Mouse (Mus musculus): ENCODE data around the gene Triap1.
"Not testable (repeated sequence)": the region's sequence is repeated elsewhere in the genome, so short reads cannot be mapped to it uniquely, and the experiment has no call there.

The Triap1 gene

DNA sequence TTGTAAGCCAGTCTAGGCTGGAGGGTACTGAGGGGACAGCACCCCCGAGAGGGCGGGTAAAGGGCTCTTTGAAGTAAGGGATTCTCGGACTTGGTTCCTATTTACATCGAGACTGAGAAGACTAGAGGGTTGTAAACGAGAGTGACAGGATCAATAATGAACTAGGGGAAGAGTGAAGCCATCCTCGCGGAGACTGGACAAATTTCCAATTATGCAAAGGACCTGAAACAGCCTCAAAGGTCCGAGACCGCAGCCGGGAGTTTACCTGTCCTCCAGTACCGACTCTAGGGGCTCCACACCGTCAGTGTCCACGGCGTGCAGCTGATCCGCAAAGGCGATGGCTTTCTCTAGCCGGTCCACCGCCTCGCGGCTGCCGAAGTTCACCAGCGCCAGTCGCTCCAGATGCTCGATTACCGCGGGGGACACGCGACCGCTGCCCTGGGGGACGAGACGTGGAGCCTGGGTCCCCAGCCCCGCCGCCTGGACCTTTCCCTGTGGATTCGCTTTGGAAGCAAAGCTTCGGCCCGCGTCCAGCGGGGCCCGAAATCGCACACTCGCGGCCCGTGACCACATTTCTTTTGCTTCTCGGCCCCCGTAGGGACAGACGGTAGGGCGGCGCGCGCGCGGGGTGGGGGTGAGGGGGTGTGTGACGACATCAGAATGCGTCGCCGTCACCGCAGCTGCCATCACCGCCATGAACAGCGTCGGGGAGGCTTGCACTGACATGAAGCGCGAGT lies at the start of gene Triap1, which contains the start of gene Gatc:
Gene Triap1, plus strand, starts transcription at position 649 of the 737 bp plus-strand sequence.
Gene Gatc, minus strand, starts transcription at position 602 of the 737 bp plus-strand sequence.
- DNase-seq (ENCODE audit: low read depth, low spot score): no peak

- no peak for DNase-seq (ENCODE audit: low read depth, low spot score)
Measured at GRCm38 (mm10) chr5:115294173-115294572, 46.9 kb upstream of the Triap1 start.

DNA sequence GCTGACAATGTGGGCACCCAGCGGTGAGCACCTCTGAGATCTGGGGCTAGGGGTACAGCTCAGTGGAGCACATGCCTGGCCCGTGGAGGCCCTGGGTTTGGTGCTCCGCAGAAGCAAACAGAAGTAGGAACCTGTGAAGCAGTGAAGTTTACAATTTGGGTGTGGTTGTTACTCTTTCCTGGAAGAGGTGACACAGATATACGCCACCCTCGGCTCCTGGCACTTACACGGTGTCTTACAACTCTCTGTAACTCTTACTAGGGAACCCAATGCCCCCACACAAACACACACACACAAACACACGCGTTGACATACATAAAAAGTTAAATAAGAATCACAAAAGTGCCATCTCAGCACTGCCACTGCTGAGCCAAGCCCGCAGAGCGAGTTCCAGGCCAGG lies 44.7 kb upstream of the Triap1 start:
- no peak for DNase-seq (ENCODE audit: low read depth, low spot score)

DNA sequence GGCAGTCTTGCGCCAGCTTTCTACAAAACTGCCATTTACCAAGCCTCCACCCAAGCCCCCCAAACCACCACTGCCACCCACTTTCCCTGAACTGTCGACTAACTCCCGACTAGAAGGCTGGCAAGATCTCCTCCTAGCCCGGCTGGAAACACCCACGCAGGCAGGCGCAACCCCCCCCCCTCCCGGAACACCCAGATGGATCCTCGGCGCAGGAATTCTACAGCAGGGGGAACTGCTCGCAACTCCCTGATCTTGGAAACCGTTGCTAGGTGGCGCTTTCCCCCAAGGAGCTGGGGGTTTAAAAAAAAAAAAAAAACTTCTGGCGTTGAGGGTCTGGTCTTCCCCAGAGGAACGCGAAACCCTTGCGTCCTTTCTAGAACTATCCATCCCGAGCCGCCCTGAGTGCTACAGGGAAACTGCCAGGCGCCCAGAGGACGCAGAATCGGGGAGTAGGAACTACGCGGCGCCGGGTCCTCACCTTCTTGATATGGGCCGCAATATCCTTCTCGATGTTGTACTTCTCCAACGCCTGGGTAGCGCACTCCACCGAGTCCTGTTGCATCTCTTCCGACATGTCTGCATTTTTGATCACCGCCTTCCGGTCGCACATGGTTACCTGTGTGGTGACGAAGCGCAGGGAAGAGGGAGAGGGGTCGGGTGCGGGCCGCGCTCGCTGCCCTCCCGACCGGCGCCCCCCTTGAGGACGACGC lies 40.8 kb upstream of the Triap1 start:
- no peak for DNase-seq (ENCODE audit: low read depth, low spot score)

DNA sequence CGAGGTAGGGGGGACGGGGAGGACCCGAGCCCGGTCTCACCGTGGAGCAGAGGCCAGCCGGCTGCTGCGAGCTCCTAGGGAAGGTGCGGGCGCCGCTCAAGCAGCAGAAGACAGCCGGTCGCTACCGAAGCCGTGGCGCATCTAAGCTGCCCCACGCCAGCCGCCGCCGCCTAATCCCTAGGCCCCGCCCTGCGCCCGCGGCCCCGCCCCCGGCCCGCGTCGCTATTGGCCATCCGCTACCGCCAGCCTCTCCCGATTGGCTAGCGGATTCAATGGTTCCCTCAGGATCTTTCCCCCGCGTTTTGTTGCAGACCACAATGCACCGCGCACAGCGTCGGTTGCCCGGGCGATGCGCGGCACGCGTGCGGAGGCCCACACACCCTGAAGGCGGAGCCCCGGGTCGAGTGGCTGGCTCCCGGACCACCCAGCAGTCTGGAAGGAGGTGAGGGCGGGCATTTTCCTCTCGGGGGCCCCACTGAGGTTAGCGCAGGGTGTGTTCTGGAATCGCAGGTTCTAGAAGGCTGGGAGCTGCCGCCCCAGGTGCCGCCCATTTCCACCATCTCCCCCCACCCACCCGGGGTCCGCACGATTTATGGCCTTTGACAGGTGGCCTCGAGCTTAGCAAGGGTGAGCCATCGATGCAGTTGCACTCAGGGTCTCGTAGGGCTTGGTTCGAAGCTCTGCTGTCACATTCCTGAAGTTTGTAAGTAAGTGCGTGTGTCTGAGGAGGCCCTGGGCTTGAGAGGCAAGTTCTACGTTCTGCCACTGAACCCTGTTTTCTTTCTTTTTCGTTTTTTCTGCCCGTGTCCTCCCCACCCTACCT lies 40.0 kb upstream of the Triap1 start, which contains the start of gene Dynll1:
Gene Dynll1, minus strand, starts transcription at position 208 of the 823 bp plus-strand sequence.
- peak; percentile 93 for DNase-seq (ENCODE audit: low read depth, low spot score)

- DNase-seq (ENCODE audit: low read depth, low spot score): no peak
Measured at GRCm38 (mm10) chr5:115301615-115302014, 39.4 kb upstream of the Triap1 start.

DNA sequence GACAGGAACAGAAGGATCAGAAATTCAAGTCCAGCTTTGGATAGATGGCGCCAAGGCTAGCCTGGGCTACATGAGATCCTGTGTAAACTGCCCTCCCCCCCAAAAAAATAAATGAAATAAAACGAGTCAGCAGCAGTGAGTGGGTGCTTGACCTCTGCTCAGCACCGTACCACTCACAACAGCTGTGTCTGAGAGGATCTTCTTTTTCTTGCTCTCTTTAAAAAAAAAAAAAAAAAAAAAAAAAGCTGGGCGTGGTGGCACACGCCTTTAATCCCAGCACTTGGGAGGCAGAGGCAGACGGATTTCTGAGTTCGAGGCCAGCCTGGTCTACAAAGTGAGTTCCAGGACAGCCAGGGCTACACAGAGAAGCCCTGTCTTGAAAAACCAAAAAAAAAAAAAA lies 38.8 kb upstream of the Triap1 start:
- DNase-seq (ENCODE audit: low read depth, low spot score): not testable (repeated sequence)

DNA sequence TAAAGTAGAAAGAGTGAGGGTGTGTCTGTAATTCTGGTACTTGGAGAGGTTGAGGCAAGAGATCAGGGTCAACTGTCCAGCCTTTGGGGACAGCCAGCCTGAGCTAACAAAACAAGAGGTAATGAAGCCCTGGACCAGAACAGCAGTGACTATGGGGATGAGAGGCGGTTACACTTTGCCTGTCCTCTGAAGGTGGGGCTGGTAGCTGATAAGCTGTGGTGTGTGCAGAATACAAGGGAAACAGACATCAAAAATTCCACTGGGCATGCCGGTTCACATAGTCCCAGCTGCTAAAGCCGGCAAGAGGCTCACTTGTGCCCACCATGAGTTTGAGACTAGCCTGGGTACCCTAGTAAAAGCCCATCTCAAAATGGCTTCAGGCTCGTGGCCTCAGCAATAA lies 28.7 kb upstream of the Triap1 start:
- DNase-seq (ENCODE audit: low read depth, low spot score): no peak

DNA sequence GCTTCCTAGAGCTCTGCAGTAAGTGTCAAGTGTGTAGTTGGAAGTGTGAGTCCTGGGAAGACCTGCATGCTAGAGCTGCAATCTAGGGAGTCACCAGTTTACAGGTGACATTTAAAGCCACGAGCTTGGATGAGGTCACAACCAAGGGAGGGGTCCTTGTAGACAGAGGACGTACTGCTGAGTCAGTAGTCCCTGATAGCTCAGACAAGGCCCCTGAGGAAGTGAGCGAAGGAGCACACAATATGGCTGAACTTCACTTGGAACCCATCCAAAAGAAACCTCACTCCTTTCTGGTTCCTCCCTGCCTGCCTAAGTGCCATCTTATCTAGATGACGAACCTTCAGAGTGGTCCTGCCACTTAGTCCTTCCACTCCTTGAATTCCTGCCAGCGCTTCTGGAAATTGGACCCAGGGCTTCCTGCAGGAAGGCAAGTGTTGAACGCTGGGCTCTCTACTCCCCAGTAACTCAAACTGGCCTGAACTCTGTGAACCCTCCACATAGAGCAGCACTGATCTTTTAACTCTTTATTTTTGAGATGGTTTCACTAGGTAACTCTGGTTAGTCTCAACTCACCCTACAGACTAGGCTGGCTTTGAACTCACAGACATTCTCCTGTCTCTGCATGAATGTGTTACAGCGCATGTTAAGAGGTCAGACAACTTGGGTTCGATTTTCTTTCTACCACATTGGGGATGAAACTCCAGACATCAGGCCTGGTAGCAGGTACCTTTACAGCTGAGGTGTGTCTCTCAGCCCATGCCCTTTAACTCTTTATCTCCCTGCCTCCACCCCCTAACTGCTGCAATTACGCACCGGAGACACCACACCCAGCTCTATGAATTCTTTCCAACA lies 28.0 kb upstream of the Triap1 start:
- no peak for DNase-seq (ENCODE audit: low read depth, low spot score)

DNA sequence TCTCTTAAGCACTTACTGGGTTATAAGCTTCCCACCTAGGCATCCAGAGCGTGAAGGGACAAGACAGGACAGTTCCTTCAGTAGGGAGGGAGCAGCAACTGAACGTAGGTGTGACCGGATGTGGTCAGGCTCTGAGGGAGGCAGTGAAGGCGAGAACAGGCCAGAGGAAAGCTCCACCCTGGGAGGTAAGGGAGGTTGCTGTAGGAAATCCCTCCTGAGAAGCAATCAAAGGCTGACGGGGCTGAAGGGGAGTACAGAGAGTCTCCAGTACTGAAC lies 27.4 kb upstream of the Triap1 start:
- DNase-seq (ENCODE audit: low read depth, low spot score): no peak

GRCm38 (mm10) chr5:115316968-115317644 lies 23.9 kb upstream of the Triap1 start:
- no peak for DNase-seq (ENCODE audit: low read depth, low spot score)

DNA sequence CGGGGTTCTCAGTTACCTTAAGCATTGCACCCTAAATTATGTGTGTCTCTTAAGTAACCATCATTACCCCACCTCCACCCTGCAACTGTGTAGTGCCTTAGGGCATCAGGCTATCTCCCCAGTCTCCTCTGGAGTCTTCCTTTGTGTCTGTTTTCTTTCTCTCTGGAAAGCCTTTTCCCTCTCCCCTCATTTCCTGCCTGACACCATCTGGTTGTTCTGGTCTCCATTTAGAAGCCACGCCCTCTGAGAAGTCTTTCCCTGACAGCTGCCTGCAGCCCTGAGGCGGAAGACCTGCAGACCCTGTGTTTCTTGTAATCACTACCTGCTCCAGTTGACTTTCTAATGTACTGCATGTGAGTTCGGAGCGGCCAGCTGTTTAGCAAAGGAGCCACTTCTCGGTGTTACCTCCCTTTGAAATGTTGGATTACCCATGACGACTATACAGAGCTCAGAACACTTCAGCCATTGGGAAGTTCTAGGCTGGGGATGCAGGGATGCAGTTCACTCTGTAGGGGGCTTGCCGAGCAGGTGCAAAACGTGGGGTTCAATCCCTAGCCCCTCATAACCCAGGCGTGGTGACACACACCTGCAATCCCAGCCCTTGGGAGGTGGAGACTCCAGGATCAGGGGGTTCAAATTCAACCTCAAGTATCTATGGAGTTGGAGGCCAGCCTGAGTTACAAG lies 23.2 kb upstream of the Triap1 start:
- peak; percentile 69 for DNase-seq (ENCODE audit: low read depth, low spot score)

GRCm38 (mm10) chr5:115319004-115319940 lies 21.8 kb upstream of the Triap1 start:
- no peak for DNase-seq (ENCODE audit: low read depth, low spot score)

- no peak for DNase-seq (ENCODE audit: low read depth, low spot score)
Measured at GRCm38 (mm10) chr5:115326256-115326831, 14.7 kb upstream of the Triap1 start.

- DNase-seq (ENCODE audit: low read depth, low spot score): peak; percentile 73
Measured at GRCm38 (mm10) chr5:115326875-115327609, 14.0 kb upstream of the Triap1 start, which contains the start of gene Srsf9. Gene Srsf9, plus strand, starts transcription at chr5:115327177.

DNA sequence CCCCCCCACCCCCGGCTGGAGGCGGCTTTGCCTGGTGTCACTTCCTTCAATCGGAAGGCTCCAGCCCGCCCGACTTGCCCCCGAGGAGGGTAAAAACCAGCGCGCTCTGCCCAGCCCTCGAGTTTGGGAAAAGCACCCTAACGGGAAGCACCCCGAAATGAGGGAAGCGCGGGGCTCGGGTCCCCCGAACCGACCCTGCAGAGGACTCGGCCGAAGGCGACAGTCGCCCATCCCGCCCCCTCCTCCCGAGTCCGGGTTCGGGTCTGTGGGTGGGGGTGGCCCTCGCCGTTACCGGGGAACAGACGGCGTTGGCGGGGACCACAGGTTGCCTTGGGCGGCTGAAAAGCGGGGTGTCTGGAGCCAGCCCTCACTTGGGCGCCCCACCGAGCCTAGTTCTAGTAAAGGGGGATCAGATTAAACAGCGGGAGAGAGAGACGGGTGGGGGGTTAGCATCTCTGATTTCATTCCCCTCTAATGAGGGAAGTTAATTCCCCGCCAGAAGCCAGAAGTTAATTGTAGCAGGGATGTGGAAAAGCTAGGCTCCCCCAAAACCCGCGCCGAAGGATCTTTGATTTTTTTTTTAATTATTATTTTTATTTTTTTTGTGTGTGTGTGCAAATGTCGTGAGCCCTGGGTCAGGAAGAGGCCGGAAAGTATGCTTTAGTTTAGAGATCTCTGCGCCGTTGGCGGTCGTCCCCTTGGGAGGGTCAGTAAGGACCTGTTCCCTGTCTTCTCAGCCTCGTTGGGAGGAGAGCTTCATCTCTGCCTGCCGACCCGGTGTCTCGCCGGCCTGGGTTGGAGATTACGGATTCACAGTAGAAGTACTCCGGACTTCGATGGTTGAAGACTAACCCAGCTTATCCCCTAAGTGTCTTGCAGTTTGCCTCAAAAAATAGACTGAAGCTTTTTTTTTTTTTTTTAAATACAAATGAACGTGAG lies 13.1 kb upstream of the Triap1 start:
- no peak for DNase-seq (ENCODE audit: low read depth, low spot score)

DNA sequence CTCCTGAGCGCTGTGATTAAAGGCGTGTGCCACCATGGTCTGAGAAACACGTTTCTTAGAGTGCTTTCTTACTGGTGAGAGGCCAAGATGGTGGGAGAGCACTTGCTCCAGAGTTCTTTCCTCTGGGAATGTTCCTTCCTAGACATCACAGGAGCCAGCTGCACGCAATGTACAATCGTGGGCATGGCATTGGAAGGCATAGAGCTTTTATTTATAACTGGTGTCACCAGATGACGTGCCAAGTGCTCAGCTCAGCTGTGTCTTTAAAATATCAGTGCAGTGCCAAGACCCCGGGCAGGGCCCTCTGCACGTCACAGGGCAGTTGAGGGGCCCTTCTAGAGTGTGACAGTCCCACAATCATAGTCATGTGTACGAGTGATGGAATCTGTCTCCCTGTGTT lies 10.1 kb upstream of the Triap1 start:
- no peak for DNase-seq (ENCODE audit: low read depth, low spot score)
